ENCODE assay signal across 12 mouse cellular contexts in genomic region chr5:31136730-31137424, GRCm38 (mm10). TPM values are rescaled to one million over a fixed set of nuclear protein-coding genes. Genes with fewer than 3 reads are reported as not detected.
DNase-seq lines count a peak whose midpoint lies in the region; ATAC-seq and TF ChIP-seq lines count a peak whose summit lies in the region.
"Had no signal": no experiment of that assay in that cellular context is flagged by ENCODE, and none has a peak within 500 bp of the region (broad histone marks: within the 10 kb centered on the region; RNA-seq: fewer than 3 reads in every experiment).

No protein-coding gene starts in this region.

- H3K4me2 ChIP-seq in stomach, embryonic 15.5 days, result peak overlapping the region; percentile 3; the same call in 1 of the 2 replicates
- H3K4me2 ChIP-seq in stomach, postnatal 0 days (replicated peaks; ENCODE audit: low read depth), result no peak overlapping the region
- peak overlapping the region; percentile 3; the same call in 1 of the 2 replicates for H3K4me2 ChIP-seq in forebrain, embryonic 11.5 days (ENCODE audit: low read depth, low read length, severe bottlenecking)
- peak overlapping the region; percentile 42 for H3K4me2 ChIP-seq in limb, embryonic 12.5 days

- peaks cover 53% of the 10 kb centered on the region for H3K27me3 ChIP-seq in stomach, embryonic 15.5 days (replicated peaks)
- peaks cover 9% of the 10 kb centered on the region for H3K27me3 ChIP-seq in stomach, postnatal 0 days (ENCODE audit: control insufficient read depth, insufficient read depth, low read length)
- peaks cover 50% of the 10 kb centered on the region for H3K27me3 ChIP-seq in forebrain, embryonic 11.5 days (ENCODE audit: control insufficient read depth, insufficient read depth, low read length)
- H3K27me3 ChIP-seq in limb, embryonic 12.5 days, result peaks cover 67% of the 10 kb centered on the region

- H3K4me3 ChIP-seq in stomach, embryonic 15.5 days (replicated peaks), result no peak overlapping the region
- no peak overlapping the region for H3K4me3 ChIP-seq in stomach, postnatal 0 days (ENCODE audit: low read depth, low read length)
- H3K4me3 ChIP-seq in forebrain, embryonic 11.5 days (ENCODE audit: low read depth, low read length), result no peak overlapping the region
- peak overlapping the region; percentile 27 for H3K4me3 ChIP-seq in limb, embryonic 12.5 days (replicated peaks)

- peaks cover 4% of the 10 kb centered on the region; the same call in 1 of the 2 replicates for H3K36me3 ChIP-seq in stomach, embryonic 15.5 days
- no peaks in the 10 kb centered on the region for H3K36me3 ChIP-seq in stomach, postnatal 0 days (ENCODE audit: control insufficient read depth, insufficient read depth, low read length)
- peaks cover 3% of the 10 kb centered on the region; the same call in 1 of the 2 replicates for H3K36me3 ChIP-seq in forebrain, embryonic 11.5 days (ENCODE audit: control insufficient read depth, insufficient read depth, low read length)
- peaks cover 8% of the 10 kb centered on the region; the same call in 1 of the 2 replicates for H3K36me3 ChIP-seq in limb, embryonic 12.5 days

- DNase-seq in stomach, postnatal 0 days (ENCODE audit: low spot score), result no peak
- no peak for DNase-seq in forebrain, embryonic 11.5 days (ENCODE audit: low spot score)
- no peak for DNase-seq in liver
- DNase-seq in gastrocnemius, postnatal 25 days, result no peak
- DNase-seq in right cerebral cortex, postnatal 36 days (ENCODE audit: low spot score in 2 of 2), result no peak
- DNase-seq: cerebellum, adult 11 months; kidney, adult 2 months; right cerebral cortex, postnatal 14 days had no signal

- WGBS in stomach, embryonic 15.5 days, result 2% methylated on average over 33 of the region's 33 CpGs
- WGBS in stomach, postnatal 0 days, result 2% methylated on average over 33 of the region's 33 CpGs
- WGBS in forebrain, embryonic 11.5 days, result under 1% methylated on average over 33 of the region's 33 CpGs
- WGBS in limb, embryonic 12.5 days, result 1% methylated on average over 33 of the region's 33 CpGs

- H3K4me1 ChIP-seq in stomach, embryonic 15.5 days, result peaks cover 16% of the 10 kb centered on the region
- no peaks in the 10 kb centered on the region for H3K4me1 ChIP-seq in stomach, postnatal 0 days (replicated peaks; ENCODE audit: control insufficient read depth, insufficient read depth)
- peaks cover 11% of the 10 kb centered on the region; the same call in 1 of the 2 replicates for H3K4me1 ChIP-seq in forebrain, embryonic 11.5 days (replicated peaks; ENCODE audit: control insufficient read depth, insufficient read depth, low read length)
- peaks cover 21% of the 10 kb centered on the region for H3K4me1 ChIP-seq in limb, embryonic 12.5 days (replicated peaks)

- H3K27ac ChIP-seq in stomach, embryonic 15.5 days, result no peak overlapping the region
- no peak overlapping the region for H3K27ac ChIP-seq in stomach, postnatal 0 days (replicated peaks)
- H3K27ac ChIP-seq in forebrain, embryonic 11.5 days (ENCODE audit: low read depth, low read length), result no peak overlapping the region
- no peak overlapping the region for H3K27ac ChIP-seq in limb, embryonic 12.5 days

- TF ChIP-seq CTCF in stomach, postnatal 0 days (IDR thresholded peaks at IDR 0.05; ENCODE audit: low read depth), result no peak

- H3K9me3 ChIP-seq in stomach, embryonic 15.5 days, result no peaks in the 10 kb centered on the region
- no peaks in the 10 kb centered on the region for H3K9me3 ChIP-seq in stomach, postnatal 0 days (ENCODE audit: control insufficient read depth, low read length)
- no peaks in the 10 kb centered on the region for H3K9me3 ChIP-seq in forebrain, embryonic 11.5 days (ENCODE audit: control insufficient read depth, low read length)
- H3K9me3 ChIP-seq in limb, embryonic 12.5 days, result no peaks in the 10 kb centered on the region

- H3K9ac ChIP-seq in stomach, embryonic 15.5 days, result no peak overlapping the region
- H3K9ac ChIP-seq in stomach, postnatal 0 days (ENCODE audit: low read length), result no peak overlapping the region
- H3K9ac ChIP-seq in forebrain, embryonic 11.5 days (ENCODE audit: low read length), result no peak overlapping the region
- no peak overlapping the region for H3K9ac ChIP-seq in limb, embryonic 12.5 days (replicated peaks)

- no peak for ATAC-seq in stomach, embryonic 15.5 days (ENCODE audit: insufficient read depth, low FRiP score, low read depth)
- no peak for ATAC-seq in stomach, postnatal 0 days (ENCODE audit: low FRiP score, low TSS enrichment)
- ATAC-seq in forebrain, embryonic 11.5 days (replicated peaks; ENCODE audit: low FRiP score), result no peak
- ATAC-seq in limb, embryonic 12.5 days (ENCODE audit: insufficient number of reproducible peaks, insufficient read depth, low FRiP score, low TSS enrichment, low read depth), result no peak

- TF ChIP-seq EP300 in stomach, postnatal 0 days (optimal IDR thresholded peaks at IDR 0.05), result no peak

RNA-seq across cellular contexts. Expression of gene Ucn, which starts 1.8 kb away (rescaled TPM):
- polyA plus RNA-seq in stomach, embryonic 15.5 days (2015; fragmentation: Nextera tagmentation; extraction: Ambion mirVana), result not detected in 2 replicates
- not detected in 2 replicates for polyA plus RNA-seq in stomach, postnatal 0 days (2015; fragmentation: Nextera tagmentation; extraction: Ambion mirVana)
- polyA plus RNA-seq in forebrain, embryonic 11.5 days (2014; fragmentation: Nextera tagmentation; extraction: Ambion mirVana), result not detected in 2 replicates
- not detected in 2 replicates for polyA plus RNA-seq in limb, embryonic 12.5 days (2016; fragmentation: Nextera tagmentation; extraction: Ambion mirVana)
- total RNA-seq in gastrocnemius, postnatal 25 days (2021), result not detected
- total RNA-seq: megakaryocyte progenitor cell, adult 5-6 weeks had no signal
- polyA plus RNA-seq: kidney, adult 2 months had no signal

RNA-seq across cellular contexts. Expression of gene Mpv17, which starts 17.2 kb away (rescaled TPM):
- 58.8 and 63.0 TPM in 2 replicates for polyA plus RNA-seq in stomach, embryonic 15.5 days (2015; fragmentation: Nextera tagmentation; extraction: Ambion mirVana)
- polyA plus RNA-seq in stomach, postnatal 0 days (2015; fragmentation: Nextera tagmentation; extraction: Ambion mirVana), result 29.4 and 29.6 TPM in 2 replicates
- polyA plus RNA-seq in forebrain, embryonic 11.5 days (2014; fragmentation: Nextera tagmentation; extraction: Ambion mirVana), result 56.3 and 57.5 TPM in 2 replicates
- 59.4 and 63.0 TPM in 2 replicates for polyA plus RNA-seq in limb, embryonic 12.5 days (2016; fragmentation: Nextera tagmentation; extraction: Ambion mirVana)
- 10 to 100 TPM; 22.9 to 25.6 TPM for total RNA-seq in gastrocnemius, postnatal 25 days (2021)

RNA-seq across cellular contexts. Expression of gene Trim54, which starts 20.4 kb away (rescaled TPM):
- polyA plus RNA-seq in stomach, embryonic 15.5 days (2015; fragmentation: Nextera tagmentation; extraction: Ambion mirVana), result 0.62 TPM in 1 of 2 replicates, not detected in the other
- 0.06 TPM in 1 of 2 replicates, not detected in the other for polyA plus RNA-seq in stomach, postnatal 0 days (2015; fragmentation: Nextera tagmentation; extraction: Ambion mirVana)
- polyA plus RNA-seq in forebrain, embryonic 11.5 days (2014; fragmentation: Nextera tagmentation; extraction: Ambion mirVana), result not detected in 2 replicates
- polyA plus RNA-seq in limb, embryonic 12.5 days (2016; fragmentation: Nextera tagmentation; extraction: Ambion mirVana), result 2.1 and 3.6 TPM in 2 replicates
- total RNA-seq in gastrocnemius, postnatal 25 days (2021), result 100 to 1,000 TPM; 303 to 342 TPM
- total RNA-seq: megakaryocyte progenitor cell, adult 5-6 weeks had no signal

RNA-seq across cellular contexts. Expression of gene Slc30a3, which starts 28.8 kb away (rescaled TPM):
- 0.26 and 0.37 TPM in 2 replicates for polyA plus RNA-seq in stomach, embryonic 15.5 days (2015; fragmentation: Nextera tagmentation; extraction: Ambion mirVana)
- 0.11 TPM in 1 of 2 replicates, not detected in the other for polyA plus RNA-seq in stomach, postnatal 0 days (2015; fragmentation: Nextera tagmentation; extraction: Ambion mirVana)
- polyA plus RNA-seq in forebrain, embryonic 11.5 days (2014; fragmentation: Nextera tagmentation; extraction: Ambion mirVana), result 0.79 and 1.2 TPM in 2 replicates
- polyA plus RNA-seq in limb, embryonic 12.5 days (2016; fragmentation: Nextera tagmentation; extraction: Ambion mirVana), result 0.13 and 0.21 TPM in 2 replicates
- total RNA-seq in gastrocnemius, postnatal 25 days (2021), result under 1 TPM in 1 of 2 experiments, not detected in 1; 0.13 TPM
- total RNA-seq: megakaryocyte progenitor cell, adult 5-6 weeks had no signal

RNA-seq across cellular contexts. Expression of gene Dnajc5g, which starts 30.8 kb away (rescaled TPM):
- not detected in 2 replicates for polyA plus RNA-seq in stomach, embryonic 15.5 days (2015; fragmentation: Nextera tagmentation; extraction: Ambion mirVana)
- polyA plus RNA-seq in stomach, postnatal 0 days (2015; fragmentation: Nextera tagmentation; extraction: Ambion mirVana), result not detected in 2 replicates
- polyA plus RNA-seq in forebrain, embryonic 11.5 days (2014; fragmentation: Nextera tagmentation; extraction: Ambion mirVana), result not detected in 2 replicates
- not detected in 2 replicates for polyA plus RNA-seq in limb, embryonic 12.5 days (2016; fragmentation: Nextera tagmentation; extraction: Ambion mirVana)
- total RNA-seq in gastrocnemius, postnatal 25 days (2021), result not detected
- total RNA-seq: left cerebral cortex, postnatal 14 days; megakaryocyte progenitor cell, adult 5-6 weeks had no signal
- polyA plus RNA-seq: kidney, adult 2 months had no signal
